Mouse (Mus musculus): ENCODE results near the gene Dpp8.
A peak's percentile ranks its signal among the peaks of the same experiment; 100 is the strongest.
"Not testable (repeated sequence)": the region's sequence is repeated elsewhere in the genome, so short reads cannot be mapped to it uniquely, and the experiment has no call there.

Gene Dpp8

DNA sequence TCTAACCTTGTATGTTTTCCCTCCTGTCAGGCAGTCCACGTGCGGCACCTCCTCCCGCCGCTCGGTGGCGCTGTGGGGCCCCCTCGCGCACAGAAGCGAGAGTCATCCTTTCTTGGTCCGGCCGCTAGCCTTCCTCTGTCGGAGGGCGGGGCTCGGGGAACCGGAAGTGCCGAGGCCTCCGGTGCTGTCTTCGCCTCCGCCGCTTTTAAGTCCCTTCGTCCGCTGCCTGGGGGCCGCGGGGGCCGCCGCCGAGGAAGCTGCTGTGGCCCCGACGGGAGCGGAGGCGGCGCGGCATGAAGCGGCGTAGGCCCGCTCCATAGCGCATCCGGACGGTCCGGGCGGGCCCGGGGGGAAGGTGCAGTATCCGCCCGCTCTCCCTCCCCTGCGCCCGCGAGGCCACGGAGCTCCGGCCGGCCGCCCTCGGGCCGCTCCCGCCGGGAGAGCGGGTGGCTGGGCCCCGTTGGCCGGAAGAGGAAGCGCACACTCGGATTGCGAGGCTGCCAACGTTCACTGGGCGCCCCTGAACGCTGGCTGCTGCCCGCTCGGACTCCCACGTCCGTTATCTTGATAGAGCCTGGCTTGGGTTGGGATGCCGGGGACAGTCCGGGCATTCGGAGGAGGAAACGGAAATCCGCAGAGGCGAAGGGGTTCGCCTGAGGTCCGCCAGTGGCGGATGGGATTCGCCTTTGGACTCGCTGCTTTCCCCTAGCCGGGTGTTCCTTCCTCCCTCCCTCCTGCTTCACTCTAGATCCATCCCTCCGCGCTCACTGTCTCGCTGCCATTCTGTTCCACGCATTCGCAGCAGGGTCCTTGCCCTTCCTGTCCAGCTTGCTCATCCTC is at the start of gene Dpp8:
Dpp8 (plus strand) TSS at position 146 of the 840 bp plus-strand sequence.
- peak; percentile 94 to 95 for DNase-seq

DNA sequence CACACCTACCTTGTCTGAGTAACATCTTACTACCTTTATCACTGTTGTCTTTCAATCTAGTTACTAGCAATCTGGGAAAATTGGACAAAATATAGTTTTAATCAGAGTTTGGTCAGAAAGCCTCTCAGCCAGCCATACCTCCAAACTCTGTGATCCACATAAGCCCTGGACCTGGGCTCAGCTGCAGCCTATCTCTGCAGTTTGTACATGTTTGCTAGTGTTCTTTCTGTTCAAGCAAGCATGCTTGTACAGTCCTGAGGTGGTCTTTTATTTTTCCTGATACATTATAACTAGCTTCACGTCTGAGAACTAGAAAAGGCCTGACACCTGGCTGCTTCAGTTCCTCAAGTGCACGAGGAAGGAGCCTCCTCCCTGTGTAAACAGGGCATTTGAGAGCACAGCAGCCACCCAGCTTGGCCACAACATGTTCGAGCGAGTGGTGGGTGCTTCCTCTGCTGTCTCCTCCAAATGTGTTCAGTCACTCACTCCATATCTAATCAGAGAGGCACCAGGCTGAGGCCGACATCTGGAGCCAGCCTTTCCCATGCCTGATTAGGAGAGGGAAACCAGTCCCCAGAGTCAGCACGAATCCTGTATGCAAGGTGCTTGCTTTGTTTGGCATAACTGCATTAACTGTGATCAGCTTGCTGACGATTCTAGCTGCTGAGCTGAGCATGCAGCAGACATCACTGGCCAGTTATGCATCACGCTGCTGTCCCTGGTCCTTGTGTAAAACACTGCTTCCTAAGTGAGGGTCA is 47.0 kb upstream of the Dpp8 start:
- DNase-seq: no peak

DNA sequence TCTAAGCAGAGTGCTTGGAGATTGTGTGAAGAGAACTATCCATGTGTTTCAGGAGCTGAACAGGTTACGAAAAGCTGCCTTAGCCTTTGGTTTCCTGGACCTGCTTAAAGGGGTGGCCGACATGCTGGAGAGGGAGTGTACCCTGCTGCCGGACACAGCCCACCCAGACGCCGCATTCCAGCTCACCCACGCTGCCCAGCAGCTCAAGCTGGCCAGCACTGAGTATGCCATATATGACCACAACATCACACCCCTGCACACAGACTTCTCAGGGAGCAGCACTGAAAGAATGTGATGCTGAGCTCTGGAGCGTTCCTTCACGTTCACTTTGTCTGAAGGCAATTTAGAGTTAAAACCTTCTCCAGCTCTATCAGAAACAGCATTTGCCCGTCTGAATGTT is 46.4 kb upstream of the Dpp8 start:
- DNase-seq: no peak

DNA sequence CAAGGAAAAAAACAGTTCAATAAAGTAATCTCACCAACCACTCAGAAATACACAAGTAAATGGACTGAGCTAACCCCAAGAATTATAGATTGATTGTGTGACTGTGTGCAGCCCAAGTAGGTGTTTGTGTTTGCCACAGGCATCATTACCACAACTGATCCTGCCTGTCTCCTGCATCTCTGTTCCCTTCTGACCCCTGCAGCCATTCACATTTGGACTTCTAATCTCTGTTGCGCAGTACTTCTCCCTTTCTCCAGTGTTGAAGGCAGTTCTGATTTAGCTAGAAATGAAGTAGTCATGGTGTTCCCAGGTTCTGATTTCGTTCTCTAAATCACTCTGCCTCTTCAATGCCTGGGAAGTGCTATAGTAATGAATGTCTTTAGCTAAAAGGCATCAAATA is 44.6 kb upstream of the Dpp8 start:
- no peak for DNase-seq

DNA sequence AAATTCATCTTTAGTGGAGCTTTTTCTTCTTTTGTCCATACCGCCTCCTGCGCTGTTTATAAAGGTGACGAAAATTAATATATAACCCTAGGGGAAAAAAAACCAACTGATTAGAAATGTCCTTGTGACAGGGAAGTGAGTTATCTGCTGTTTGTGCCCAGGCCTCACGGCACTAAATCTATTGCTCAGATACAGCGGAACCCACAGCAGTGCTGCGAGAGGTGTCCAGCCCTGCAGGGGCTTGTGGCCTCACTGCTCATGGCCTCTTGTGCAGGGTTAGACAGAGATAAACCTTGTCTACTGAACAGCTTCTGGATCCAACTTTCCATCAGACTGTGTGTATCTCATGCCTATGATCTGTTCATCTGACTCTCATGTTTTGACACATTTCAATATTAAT is 43.8 kb upstream of the Dpp8 start:
- no peak for DNase-seq

DNA sequence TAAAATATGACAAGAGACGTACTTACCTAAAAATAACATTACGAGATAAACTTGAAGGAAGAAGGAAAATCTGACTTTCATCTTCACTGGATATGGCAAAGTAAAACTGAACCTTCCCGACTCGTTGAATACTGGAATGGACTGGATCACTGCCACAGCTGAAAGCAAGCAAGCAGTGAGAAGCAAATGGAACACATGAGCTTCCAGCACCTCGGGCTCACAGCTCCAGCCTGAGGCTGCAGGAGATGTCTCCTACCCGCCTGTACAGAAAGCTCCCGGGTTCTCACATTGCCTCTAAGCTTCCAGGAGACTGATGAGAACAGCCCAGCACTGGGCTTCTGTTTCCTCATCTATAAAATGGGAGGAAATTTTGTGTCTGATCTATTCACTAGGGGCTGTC is 41.9 kb upstream of the Dpp8 start:
- no peak for DNase-seq

DNA sequence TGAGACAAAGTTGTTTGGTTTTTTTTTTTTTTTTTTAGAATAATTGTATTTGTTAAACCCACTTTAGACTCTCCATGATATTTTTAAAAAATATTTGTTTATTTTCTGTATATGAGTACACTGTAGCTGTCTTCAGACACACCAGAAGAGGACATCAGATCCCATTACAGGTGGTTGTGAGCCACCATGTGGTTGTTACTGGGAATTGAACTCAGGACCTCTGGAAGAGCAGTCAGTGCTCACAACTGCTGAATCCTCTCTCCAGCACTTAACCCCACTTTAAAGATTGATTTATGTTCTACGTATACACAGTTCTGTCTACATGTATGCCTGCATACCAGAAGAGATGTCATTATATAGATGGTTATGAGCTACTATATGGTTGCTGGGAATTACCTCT is 36.8 kb upstream of the Dpp8 start:
- not testable (repeated sequence) for DNase-seq

DNA sequence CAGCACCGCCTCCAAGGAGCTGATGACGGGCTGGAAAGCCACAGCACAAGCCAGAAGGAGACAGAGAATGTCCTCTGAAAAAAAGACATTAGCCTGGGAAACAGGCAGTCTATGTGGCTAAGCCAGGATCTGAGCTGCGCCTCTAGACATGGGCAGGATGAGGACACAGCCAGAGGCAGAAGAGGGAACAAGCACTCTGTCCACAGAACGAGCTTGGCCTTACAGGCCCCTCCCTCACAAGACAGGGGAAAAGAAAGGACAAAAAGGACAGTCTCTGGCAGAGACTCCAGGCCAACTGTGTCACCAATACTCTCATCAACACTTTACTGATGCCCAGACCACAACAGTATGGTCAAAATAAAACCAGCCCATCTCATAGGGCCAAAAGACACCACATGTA is 30.7 kb upstream of the Dpp8 start:
- DNase-seq: no peak

DNA sequence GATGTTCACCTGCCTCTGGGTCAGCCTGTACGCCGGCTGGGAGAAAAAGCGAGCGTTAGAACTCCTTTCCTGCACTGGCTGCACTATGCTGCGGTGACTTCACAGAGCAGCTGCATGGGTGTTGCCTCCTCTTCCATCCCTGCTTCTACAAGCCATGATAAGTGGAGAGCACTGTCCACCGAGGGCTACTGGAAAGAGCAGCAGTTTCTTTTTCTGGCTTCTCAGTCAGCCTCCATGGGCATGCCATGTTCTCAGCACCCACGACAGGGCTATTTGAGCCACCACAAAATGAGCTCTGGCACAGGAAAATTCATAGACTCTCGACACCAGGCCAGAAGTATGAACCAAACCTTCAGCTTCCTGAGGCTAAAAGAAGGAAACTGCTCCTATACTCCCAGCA is 26.5 kb upstream of the Dpp8 start:
- no peak for DNase-seq

DNA sequence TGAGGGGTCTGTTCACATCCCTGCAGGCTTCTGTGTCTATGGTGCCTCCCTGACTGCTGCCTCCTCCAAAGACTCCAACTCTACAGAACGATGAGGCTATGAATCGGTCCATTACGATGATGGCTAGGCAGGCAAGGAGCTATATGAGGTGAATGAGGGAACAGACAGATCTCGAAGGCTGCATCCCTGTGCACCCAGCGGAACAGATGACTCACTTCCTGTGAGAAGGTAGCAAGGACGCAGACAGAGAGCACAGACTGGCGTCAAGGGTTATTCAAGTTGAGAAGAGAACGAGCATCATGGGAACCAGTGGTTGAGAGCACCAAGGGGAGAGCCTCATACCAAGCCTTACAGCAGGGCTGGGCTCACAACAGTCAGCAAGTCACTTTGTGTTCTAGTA is 21.6 kb upstream of the Dpp8 start:
- DNase-seq: no peak

DNA sequence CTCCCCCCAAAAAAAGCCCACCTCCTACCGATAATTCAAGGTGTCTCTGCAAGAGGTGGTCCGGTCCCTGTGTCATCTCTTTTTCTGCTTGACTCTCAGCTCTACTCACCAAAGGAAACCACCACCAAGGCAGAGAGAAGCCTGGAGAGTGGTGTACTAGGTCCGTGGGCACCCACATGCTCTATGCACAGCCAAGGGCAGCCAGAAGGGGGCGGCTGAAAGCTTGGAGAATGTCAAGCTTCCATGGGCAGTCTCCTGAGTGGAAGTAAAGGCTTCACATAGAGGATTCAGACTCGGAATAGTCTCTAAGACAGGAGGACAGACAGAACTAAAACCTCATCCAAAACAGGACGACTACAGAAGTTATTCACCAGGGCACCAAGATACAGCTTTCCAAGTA is 20.9 kb upstream of the Dpp8 start:
- DNase-seq: peak in 1 of 2 experiments; percentile 19

DNA sequence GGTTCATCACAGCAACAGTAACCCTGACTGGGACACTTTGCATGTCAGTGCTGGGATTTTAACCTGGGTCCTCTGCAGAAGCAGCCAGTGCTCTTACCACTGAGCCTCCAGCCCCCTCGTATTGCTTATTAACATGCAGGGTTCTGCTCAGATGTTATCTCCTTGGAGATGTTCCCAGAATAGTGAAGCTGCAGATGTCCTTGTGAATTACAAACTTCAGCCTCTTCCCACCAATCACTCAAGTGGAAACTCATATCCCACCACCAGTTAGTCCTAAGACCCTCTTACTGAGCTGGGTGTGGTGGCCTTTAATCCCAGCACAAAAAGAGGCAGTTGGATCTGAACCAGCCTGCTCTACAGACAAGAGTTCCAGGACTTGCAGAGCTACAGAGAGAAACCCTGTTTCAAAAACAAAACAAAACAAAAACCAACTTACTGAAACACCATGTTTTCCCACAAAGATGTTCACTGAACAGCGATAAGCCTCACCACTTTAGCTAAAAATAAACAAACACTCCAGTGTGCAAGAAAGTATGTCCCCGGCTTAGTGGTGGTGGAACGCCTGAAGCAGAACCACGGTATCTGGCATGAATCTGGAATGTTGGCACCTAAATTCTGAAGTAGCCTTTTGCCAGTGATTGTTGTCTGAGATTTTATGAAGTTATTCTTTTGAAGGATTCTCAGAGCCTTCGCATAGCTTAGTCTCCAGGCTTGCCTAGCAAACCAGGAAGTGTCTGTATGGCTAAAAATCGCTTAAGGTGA is 16.6 kb upstream of the Dpp8 start:
- no peak for DNase-seq

DNA sequence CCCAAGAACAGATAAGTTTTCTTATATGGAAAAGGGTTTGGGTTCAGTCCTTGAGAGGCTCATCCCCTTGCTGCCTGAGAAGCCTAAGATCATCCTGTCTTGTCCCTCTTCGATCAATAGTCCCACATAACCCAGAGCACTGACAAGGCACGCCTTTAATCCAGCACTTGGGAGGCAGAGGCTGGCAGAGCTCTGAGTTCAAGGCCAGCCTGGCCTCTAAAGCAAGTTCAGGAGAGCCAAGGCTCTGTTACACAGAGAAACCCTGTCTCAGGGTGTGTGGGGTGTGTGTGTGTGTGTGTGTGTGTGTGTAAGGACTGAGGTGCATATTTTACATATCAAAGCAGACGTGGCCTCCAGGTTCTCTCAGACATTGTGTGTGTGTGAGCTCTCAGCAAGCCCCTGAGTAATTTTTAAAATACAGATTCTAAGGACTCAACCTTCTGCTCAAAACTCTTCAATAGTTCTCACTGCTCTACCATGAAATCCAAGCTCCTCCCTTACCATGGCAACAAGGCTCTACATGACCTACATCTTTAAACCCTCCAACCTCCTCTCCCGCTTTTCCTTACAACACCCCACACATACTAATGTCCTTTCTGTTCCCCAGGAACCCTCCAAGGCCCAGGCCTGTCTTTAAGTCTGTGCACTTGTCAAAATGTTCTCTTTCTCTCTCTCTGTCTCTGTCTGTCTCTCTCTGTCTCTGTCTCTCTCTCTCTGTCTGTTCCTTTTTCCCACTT is 15.8 kb upstream of the Dpp8 start:
- DNase-seq: no peak

DNA sequence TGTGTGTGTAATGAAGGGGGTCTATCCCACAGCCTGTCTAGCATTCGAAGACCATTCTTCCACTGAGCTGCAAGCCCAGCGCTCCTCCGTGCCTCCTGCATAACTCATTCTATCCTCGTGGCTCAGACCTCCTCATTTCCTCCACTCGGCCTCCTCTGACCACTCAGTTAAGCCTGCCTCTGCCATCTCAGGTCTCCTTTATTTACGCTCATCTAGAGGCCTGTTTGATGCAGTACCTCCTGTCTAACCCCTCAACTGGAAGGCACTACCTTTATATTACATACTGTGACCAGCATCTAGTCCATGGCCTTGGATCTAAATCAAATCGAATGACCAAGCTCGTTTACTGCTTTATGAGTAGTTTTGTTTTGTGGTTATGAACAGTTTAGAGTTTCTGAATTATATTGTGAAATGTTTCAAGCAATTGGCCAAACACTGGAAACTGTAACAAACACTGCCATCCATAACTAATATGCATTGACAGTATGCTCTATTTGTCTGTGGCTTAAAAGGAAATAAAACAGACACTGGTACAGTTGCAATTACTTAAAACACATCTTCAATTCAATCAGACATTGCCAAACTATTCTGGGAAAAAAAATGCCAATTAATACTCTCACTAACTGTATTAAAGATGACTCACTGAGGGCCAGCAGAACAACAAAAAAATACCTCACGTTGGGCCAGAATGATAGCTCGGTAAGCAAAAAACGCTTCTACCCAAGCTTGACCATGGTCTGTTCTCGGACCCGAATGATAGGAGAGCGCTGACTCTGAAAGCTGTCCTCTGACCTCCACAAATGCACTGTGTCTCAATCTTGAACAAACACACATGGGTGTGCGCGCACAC is 15.0 kb upstream of the Dpp8 start:
- DNase-seq: no peak

DNA sequence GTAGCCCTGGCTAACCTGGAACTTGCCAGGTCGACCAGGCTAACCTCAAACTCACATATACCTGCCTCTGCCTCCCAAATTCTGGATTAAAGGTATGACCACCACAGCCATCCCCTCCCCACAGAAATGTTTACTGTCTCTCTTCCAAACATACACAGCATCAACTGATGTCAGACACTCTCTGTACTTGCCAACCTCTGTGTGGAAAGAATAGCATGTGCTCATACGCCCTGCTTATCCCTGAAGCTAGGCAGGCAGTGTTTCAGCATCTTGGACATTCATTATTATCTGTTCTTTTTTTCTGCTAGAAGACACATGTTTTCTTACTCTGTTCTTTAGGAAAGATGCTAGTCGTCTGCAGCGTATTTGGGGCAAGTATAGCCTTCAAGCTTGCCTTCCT is 14.3 kb upstream of the Dpp8 start:
- DNase-seq: no peak

DNA sequence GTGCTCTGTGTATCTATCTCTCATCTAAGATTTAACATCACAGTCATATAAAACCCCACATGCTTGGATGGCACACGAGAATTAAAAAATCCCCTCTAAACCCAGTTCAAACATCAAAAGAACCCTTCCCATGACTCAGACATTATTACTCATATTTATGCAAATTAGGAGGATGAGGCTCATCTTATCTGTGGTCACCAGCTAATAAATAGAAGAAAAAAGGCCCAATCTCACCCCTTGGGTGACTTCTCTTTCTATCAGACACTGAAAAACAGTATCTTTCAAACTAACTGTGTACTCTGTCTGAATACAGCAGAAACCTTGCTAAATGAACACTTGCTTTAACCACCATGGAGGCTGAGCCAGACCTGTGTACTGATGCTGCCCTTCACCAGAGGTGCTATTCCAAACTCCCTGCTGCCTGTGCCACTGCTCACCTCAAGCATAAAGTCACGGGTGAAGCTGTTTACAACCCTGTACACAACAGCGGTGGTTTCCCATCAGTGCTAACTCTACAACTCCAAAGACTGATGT is 13.6 kb upstream of the Dpp8 start:
- no peak for DNase-seq

DNA sequence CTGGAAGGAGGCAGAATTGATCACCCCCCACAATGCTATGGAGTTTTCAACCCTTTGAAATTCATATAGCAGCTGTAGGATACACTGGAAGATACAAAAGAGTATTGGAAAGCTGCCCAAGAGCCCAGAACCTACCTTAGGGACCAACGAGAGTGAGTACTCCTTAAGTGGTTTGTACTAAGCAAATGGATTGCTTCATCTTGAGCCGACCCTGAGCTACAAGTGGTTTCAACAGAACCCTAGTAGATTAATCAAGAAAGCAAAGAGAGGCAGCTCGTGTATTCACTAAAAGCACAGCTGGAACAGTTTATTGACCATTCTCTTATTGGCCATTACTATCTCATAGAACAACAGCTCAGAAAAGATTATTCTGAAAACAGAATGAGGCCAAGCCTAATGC is 13.1 kb upstream of the Dpp8 start:
- no peak for DNase-seq

DNA sequence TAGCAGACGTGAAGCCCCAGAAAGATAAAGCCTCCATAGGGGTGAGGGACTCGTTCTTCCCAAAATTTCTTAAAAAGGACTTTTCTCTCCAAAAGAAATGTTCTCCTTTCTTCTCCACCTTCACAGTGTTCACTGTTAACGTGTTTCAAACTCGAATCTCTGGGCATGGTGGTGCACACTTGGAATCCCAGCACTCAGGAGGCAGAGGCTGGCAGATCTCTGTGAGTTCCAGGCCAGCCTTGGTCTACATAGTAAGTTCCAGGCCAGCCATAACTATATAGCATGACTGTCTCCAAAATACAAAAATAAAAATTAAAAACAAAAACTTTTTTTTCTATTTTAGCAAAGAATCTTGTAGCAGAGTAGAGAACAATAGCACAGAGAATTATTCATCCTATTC is 12.1 kb upstream of the Dpp8 start:
- no peak for DNase-seq

DNA sequence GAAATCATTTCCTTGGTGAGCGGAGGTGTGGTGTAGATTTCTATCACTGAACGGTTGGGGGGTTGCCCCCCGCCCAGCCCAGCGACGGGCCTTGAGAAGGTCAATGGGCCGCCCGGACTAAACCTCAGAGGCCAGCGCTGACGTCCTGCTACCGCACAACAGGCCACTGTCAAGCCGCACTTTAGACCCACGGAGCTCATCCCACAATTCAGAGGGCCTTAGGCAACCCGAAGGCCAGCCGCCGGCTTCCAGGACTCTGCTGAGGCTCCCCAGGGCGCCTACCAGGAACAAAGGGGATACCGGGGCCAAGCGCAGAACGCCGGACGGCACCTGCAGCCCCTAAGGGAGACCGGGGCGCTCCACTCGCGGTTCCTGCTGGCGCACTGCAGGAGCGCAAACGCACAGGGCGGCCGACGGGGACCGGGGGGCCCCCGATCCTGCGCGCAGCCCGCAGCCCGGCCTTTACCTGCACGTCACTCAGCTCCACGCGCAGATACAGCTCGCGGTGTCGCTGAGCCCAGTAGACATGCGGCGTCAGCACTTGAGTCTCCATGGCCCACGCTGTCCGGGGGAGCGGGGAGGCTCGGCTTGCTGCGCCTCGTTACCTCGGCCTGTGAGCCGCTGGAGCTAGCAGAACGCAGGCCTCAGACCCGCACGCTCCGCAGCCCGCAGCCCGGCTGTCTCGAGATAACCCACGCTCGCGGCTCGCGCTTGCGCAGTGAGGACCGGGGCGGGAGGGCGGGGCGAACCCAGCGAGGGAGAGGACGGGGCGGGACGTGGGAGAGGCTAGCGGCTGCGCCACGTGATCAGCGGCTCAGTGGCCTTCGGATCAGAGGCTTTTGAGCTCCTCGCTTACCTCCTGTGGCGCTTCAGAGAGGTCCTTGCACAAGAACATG is 11.0 kb upstream of the Dpp8 start, which contains the start of gene Hacd3:
Hacd3 (minus strand) TSS at position 703 of the 896 bp plus-strand sequence.
- peak; percentile 87 to 91 for DNase-seq

DNA sequence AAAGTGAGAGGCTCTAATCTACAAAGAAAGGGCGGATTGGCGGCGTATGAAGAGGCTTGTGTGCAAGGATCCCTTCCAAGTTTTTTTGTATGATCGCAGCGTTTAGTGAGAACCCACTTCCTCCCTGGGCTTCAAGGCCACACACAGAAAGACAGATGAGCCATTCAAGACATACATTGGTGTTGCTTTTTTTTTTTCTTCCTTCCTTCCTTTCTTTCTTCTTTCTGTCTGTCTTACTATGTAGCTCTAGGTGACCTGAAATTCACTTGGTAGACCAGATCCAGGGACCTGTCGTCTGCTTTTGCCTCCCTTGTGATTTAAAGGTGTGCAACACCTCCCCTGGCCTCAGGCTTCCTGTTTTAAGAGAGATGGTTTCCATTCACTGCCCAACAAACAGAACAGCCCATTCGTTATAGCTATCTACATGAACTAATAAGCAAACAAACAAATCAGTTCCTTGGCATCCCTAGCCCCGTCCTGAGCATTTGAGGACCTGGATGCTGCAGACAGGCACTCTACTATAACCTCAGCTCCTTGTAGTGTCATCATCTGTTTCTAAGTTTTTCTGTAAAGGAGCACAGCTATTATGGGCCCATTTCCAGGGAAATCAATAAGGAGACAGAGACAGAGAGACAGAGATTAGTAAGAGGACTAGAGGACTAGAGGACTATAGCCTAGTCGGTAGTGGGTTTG is 10.2 kb upstream of the Dpp8 start:
- DNase-seq: peak in 1 of 2 experiments; percentile 23
